Mouse (Mus musculus) adrenal gland, adult 2 months (tissue): ENCODE measurements around the gene Inpp5f. TPM values are rescaled to one million over a fixed set of nuclear protein-coding genes. Genes with fewer than 3 reads are reported as not detected.
"Not testable (repeated sequence)": the region's sequence is repeated elsewhere in the genome, so short reads cannot be mapped to it uniquely, and the experiment has no call there.

Experiments
- DNase-seq: peaks from one replicate; pipeline ENCODE4 v3.0.0; 2021
- long read RNA-seq: library from polyadenylated mRNA; stranded (forward); transcript quantifications from one replicate; pipeline ENCODE4 v2.0.0, GENCODE M21; 2021
- polyA plus RNA-seq: library from polyadenylated mRNA; depleted of rRNA; stranded (reverse); fragments of >200 nt; gene quantifications from 2 replicates; pipeline ENCODE4 v1.2.3, GENCODE M21; 2012; rRNA removed
- total RNA-seq, 2 experiments: library from RNA; stranded (reverse); gene quantifications; 2 replicates each; pipeline ENCODE4 v1.2.3; 2021

Inpp5f gene
- total RNA-seq (10 to 100 TPM; 18.2 to 21.7 TPM), polyA plus RNA-seq (10.7 and 10.9 TPM in 2 replicates)
- long read RNA-seq, full-length matches to known transcripts = 4 of 12 reads
- long read RNA-seq, partial matches to known transcripts = 6 of 12 reads
- long read RNA-seq, other reads (novel, unspliced or antisense) = 2 of 12 reads

- peak; percentile 100 for DNase-seq
Measured at GRCm38 (mm10) chr7:128610897-128611798, at the start of gene Inpp5f. Inpp5f (plus strand) TSS chr7:128611328.

- DNase-seq = no peak
Measured at GRCm38 (mm10) chr7:128563373-128563772, 47.8 kb upstream of the Inpp5f start.

DNA sequence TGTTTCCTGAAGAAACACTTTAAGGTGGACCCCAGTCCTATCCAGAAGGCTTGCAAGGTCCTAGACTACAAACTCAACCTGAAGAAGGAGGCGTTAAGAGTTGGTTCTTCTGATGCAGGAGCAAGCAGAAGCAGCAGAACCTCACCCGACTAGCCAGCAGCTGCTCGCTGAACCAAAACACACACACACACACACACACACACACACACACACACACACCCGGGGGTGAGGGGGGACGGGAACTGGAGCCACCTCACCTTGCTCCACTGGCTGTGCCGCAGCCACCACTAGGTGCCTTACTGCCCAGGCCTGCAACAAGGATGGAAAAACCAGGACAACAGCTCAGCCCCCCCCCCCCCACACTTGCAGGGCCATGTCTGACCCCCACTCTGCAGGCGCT is 44.8 kb upstream of the Inpp5f start:
- DNase-seq = no peak

DNA sequence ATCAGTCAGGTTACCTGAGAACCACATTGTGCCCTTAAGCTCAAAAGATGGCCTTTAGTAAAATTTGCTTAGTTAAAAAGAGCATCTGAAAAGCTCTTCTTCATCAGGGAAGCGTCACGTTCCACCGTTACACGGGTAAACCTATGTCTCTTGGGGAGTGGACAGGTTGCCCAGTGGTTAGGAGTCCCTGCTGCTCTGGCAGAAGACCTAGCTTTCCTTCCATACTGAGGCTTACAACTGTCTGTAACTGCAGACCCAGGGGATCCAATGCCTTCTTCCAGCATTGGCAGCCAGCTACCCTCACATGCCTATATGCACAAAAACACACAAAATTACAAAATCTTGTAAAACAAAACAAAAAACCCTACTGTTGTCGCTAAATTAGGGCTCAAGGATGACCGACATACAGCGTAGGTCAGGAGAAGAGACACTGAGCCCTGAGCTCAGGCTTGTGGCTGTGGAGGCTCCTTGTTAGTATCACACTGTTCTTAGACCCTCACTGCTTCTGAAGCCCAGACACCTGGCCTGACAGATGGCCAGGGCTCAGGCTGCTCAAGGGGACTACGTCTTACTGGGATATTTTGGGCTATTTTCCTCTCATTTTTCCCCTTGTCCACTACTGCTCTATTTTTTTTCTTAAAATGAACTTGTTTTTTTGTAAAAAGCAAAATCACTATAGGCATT is 43.4 kb upstream of the Inpp5f start:
- no peak for DNase-seq

DNA sequence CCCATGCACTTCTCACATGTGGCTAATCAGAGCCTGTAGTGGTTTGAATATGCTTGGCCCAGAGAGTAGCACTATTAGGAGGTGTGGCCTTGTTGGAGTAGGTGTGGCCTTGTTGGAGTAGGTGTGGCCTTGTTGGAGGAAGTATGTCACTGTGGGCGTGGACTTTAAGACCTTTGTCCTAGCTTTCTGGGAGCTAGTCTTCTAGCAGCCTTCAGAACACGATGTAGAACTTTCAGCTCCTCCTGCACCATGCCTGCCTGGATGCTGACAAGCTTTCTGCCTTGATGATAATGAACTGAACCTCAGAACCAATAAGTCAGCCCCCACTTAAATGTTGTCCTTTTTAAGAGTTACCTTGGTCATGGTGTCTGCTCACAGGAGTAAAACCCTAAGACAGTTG is 41.7 kb upstream of the Inpp5f start:
- not testable (repeated sequence) for DNase-seq

GRCm38 (mm10) chr7:128569987-128570656 is 41.0 kb upstream of the Inpp5f start:
- DNase-seq = no peak

DNA sequence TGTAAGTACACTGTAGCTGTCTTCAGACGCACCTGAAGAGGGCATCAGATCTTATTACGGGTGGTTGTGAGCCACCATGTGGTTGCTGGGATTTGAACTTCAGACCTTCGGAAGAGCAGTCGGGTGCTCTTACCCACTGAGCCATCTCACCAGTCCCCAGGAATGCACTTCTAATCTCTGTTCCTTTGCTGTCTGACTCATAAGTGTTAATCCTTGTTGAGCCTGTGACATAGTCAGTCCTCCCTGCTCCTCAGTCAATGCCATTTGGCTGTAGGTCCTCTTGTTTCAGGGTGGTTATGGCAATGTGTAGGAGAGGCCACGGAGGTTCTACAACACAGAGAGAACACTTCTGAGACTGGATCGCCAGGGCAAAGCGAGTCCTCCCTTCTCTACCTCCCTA is 40.5 kb upstream of the Inpp5f start:
- not testable (repeated sequence) for DNase-seq

GRCm38 (mm10) chr7:128572030-128572429 is 39.1 kb upstream of the Inpp5f start:
- DNase-seq = no peak

DNA sequence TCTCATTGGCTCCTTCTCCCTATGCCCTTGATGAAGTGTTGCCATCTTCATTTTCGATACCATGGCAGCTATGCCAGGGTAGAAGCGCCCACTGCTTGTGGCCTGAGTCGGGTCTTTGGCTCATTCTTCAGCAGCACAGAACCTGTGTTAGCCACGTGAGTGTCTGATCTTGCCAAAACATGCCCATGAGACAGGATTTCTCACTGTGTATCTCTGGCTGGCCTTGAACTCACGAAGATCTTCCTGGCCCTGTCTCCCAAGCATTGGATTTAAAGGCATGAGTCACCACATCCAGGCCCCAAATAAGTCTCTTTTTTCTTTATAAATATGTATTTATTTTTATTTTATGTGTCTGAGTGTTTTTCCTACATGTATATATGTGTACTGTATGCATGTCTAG is 35.9 kb upstream of the Inpp5f start:
- peak; percentile 64 for DNase-seq

GRCm38 (mm10) chr7:128575794-128576193 is 35.3 kb upstream of the Inpp5f start:
- no peak for DNase-seq

DNA sequence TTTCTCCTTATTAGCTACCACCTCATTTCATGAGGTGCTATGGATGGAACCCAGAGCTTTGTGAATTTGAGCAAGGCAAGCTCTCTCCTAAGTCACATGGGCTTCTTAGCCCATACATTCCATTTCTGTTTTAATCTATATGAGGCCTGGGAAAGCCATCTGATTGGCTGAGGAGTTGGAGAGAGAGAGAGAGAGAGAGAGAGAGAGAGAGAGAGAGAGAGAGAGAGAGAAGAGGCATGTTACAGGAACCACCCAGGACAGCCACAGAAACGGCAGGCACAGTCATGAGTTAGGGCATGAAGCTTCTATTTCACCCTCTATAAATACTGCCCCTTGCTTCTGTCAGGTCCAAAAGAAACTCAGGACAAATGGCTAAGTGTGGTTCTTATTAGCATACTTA is 33.5 kb upstream of the Inpp5f start:
- DNase-seq = no peak

DNA sequence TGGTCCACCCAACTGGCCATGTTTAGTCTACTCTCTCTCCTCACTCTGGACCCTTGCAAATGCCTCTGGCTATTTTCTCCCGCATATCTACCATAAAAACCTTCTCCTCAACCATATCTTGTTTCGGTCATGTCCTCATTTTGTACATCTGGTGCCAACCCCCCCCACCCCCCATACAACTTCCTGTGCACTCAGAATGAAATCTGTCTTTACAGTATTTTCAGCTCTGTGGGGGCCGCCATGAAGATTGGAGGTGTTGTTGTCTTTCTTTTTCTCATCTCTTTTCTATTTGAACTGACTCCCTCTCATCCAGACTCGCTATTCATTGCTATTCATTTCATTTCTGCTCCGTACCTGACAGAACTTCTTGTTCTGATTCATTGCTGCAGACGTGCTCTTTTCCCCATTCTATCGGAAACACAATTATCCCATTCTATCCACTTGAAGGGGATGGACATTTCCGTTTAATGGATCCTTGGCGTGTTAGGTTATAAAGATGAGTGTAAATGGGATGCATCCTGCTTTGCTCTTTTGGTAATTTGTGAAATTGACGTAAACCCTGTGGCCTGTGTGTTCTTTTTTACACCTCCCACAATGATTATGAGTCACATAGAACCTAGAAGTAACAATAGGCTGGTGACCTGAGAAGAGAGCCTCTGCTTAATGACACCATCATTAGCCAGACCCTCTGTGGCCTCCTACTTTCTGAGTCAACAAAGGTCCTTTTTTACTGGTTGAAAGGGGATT is 32.8 kb upstream of the Inpp5f start:
- DNase-seq = no peak

GRCm38 (mm10) chr7:128579381-128579780 is 31.7 kb upstream of the Inpp5f start:
- no peak for DNase-seq

- DNase-seq = no peak
Measured at GRCm38 (mm10) chr7:128580318-128580717, 30.8 kb upstream of the Inpp5f start.

GRCm38 (mm10) chr7:128581864-128582484 is 29.2 kb upstream of the Inpp5f start:
- DNase-seq = no peak

GRCm38 (mm10) chr7:128583213-128583948 is 27.7 kb upstream of the Inpp5f start:
- peak; percentile 59 for DNase-seq

DNA sequence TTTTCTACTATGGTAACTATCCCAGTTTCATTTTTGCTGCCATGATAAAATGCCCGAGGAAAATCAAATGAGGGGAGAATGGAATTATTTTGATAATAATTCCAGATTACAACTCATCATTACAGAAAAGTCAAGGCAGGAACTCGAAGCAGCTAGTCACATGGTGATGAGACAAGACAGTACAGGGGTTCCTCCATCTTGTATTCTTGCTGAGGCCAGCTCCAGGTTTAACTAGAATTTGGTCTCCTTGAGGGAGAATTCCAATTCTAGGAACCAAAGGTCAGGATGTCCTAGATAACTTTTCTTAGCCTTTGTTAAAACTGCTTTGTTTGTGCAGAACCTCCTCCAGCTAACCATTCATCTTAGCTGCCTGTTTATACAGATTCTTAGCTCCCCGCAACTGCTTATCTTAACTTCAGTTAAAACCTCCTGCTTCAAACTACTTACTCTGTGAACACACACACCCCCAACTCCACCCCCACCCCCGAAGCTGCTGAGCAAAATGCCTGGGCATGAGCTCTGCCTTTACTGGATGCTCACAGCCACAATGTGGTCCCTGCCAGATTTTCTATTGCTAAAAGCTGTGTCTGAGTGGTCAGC is 23.7 kb upstream of the Inpp5f start:
- no peak for DNase-seq

GRCm38 (mm10) chr7:128591345-128592084 is 19.6 kb upstream of the Inpp5f start:
- DNase-seq = no peak
